In the genomic region with DNA sequence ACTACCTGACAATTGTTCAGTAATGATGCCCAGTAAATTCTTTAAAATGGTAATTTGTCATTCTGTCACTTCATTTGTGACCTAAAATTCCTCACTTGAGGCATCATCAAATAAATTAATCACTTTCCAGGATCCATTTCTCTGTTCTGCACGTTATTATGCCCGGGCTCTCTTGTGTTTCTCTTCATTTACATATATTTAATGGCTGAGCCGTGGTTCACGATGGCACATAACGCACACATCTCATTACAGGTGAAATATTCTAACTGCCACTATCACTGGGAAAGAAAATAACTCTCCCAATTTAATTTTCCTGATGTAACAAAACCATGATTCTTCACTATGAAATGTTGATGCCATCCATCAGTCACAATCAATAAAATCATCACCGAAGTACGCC, we compare ENCODE assay signal across 18 mouse cellular contexts.
DNase-seq lines count a peak whose midpoint lies in the region; ATAC-seq and TF ChIP-seq lines count a peak whose summit lies in the region.
"Had no signal": no experiment of that assay in that cellular context is flagged by ENCODE, and none has a peak within 500 bp of the region (broad histone marks: within the 10 kb centered on the region; RNA-seq: fewer than 3 reads in every experiment).

No protein-coding gene starts in this region.

- H3K9me3 ChIP-seq in forebrain, embryonic 14.5 days (replicated peaks; ENCODE audit: control insufficient read depth, low read length): no peaks in the 10 kb centered on the region
- no peaks in the 10 kb centered on the region for H3K9me3 ChIP-seq in forebrain, postnatal 0 days (ENCODE audit: low read length)
- H3K9me3 ChIP-seq in midbrain, embryonic 13.5 days: no peaks in the 10 kb centered on the region
- H3K9me3 ChIP-seq in midbrain, embryonic 10.5 days (replicated peaks): no peaks in the 10 kb centered on the region
- H3K9me3 ChIP-seq in midbrain, postnatal 0 days (ENCODE audit: low read length): no peaks in the 10 kb centered on the region
- H3K9me3 ChIP-seq: embryonic facial prominence, embryonic 12.5 days; forebrain, embryonic 13.5 days; heart, embryonic 10.5 days; intestine, embryonic 15.5 days had no signal

- H3K9ac ChIP-seq in forebrain, embryonic 14.5 days (ENCODE audit: low read length): no peak overlapping the region
- H3K9ac ChIP-seq in forebrain, postnatal 0 days: no peak overlapping the region
- H3K9ac ChIP-seq in midbrain, embryonic 13.5 days (replicated peaks): no peak overlapping the region
- no peak overlapping the region for H3K9ac ChIP-seq in midbrain, postnatal 0 days (replicated peaks; ENCODE audit: low read length, poor library complexity, severe bottlenecking)
- H3K9ac ChIP-seq: embryonic facial prominence, embryonic 12.5 days; forebrain, embryonic 13.5 days; intestine, embryonic 15.5 days had no signal

- TF ChIP-seq CTCF in forebrain, postnatal 0 days (IDR thresholded peaks at IDR 0.05; ENCODE audit: low read depth): no peak
- TF ChIP-seq CTCF in brain, embryonic 14.5 days (IDR thresholded peaks at IDR 0.05; ENCODE audit: borderline replicate concordance, extremely low read depth, insufficient read depth, insufficient read length): no peak
- 0 out of 2 replicates have a peak, but pooled peaks have one; percentile 11 for TF ChIP-seq CTCF in midbrain, postnatal 0 days (IDR thresholded peaks at IDR 0.05)

- intact Hi-C loops in heart, postnatal 25 days (cut with DNase I): no loop called here

- H3K4me1 ChIP-seq in forebrain, embryonic 14.5 days (ENCODE audit: control insufficient read depth, insufficient read depth, low read length): no peaks in the 10 kb centered on the region
- H3K4me1 ChIP-seq in forebrain, postnatal 0 days (ENCODE audit: insufficient read depth): no peaks in the 10 kb centered on the region
- no peaks in the 10 kb centered on the region for H3K4me1 ChIP-seq in midbrain, embryonic 13.5 days (replicated peaks)
- no peaks in the 10 kb centered on the region for H3K4me1 ChIP-seq in midbrain, embryonic 10.5 days
- H3K4me1 ChIP-seq in midbrain, postnatal 0 days (ENCODE audit: insufficient read depth, low read length): no peaks in the 10 kb centered on the region
- H3K4me1 ChIP-seq: embryonic facial prominence, embryonic 12.5 days; forebrain, embryonic 13.5 days; heart, embryonic 10.5 days; intestine, embryonic 15.5 days had no signal

- 47% methylated on average over 7 of the region's 7 CpGs for WGBS in forebrain, embryonic 14.5 days
- 51% methylated on average over 7 of the region's 7 CpGs for WGBS in forebrain, postnatal 0 days
- WGBS in midbrain, embryonic 13.5 days: 63% methylated on average over 7 of the region's 7 CpGs
- 92% methylated on average over 7 of the region's 7 CpGs for WGBS in midbrain, embryonic 10.5 days
- 48% methylated on average over 7 of the region's 7 CpGs for whole genome bisulfite sequencing in midbrain, postnatal 0 days

- no peak for TF ChIP-seq POLR2A in brain, embryonic 14.5 days (IDR thresholded peaks at IDR 0.05; ENCODE audit: borderline replicate concordance, extremely low read depth, insufficient read depth, insufficient read length, poor library complexity, severe bottlenecking)

- H3K4me3 ChIP-seq in forebrain, embryonic 14.5 days (ENCODE audit: low read depth, low read length): no peak overlapping the region
- no peak overlapping the region for H3K4me3 ChIP-seq in forebrain, postnatal 0 days (ENCODE audit: low read depth, low read length)
- no peak overlapping the region for H3K4me3 ChIP-seq in midbrain, embryonic 13.5 days (replicated peaks)
- no peak overlapping the region for H3K4me3 ChIP-seq in midbrain, embryonic 10.5 days
- H3K4me3 ChIP-seq in midbrain, postnatal 0 days (ENCODE audit: low read depth, low read length): no peak overlapping the region
- H3K4me3 ChIP-seq: embryonic facial prominence, embryonic 12.5 days; forebrain, embryonic 13.5 days; heart, embryonic 10.5 days; intestine, embryonic 15.5 days had no signal

- H3K27me3 ChIP-seq in forebrain, embryonic 14.5 days (replicated peaks; ENCODE audit: control insufficient read depth, insufficient read depth, low read length): no peaks in the 10 kb centered on the region
- no peaks in the 10 kb centered on the region for H3K27me3 ChIP-seq in forebrain, postnatal 0 days (ENCODE audit: insufficient read depth, low read length)
- H3K27me3 ChIP-seq in midbrain, embryonic 13.5 days: no peaks in the 10 kb centered on the region
- H3K27me3 ChIP-seq in midbrain, embryonic 10.5 days (ENCODE audit: low read depth, poor library complexity, severe bottlenecking): no peaks in the 10 kb centered on the region
- no peaks in the 10 kb centered on the region for H3K27me3 ChIP-seq in midbrain, postnatal 0 days (ENCODE audit: insufficient read depth, low read length)
- H3K27me3 ChIP-seq: embryonic facial prominence, embryonic 12.5 days; forebrain, embryonic 13.5 days; intestine, embryonic 15.5 days had no signal

- peak; percentile 4 for DNase-seq in forebrain, embryonic 14.5 days (ENCODE audit: low spot score)
- no peak for DNase-seq in forebrain, postnatal 0 days
- no peak for DNase-seq in midbrain, embryonic 10.5 days (ENCODE audit: low spot score)
- peak; percentile 41 for DNase-seq in brain, embryonic 14.5 days (ENCODE audit: low read depth)
- DNase-seq in midbrain, postnatal 0 days (ENCODE audit: low spot score): no peak
- no peak for DNase-seq in heart, postnatal 4 days
- no peak for DNase-seq in heart, postnatal 25 days (ENCODE audit: low spot score)
- DNase-seq: adrenal gland, postnatal 10 days; cerebellum, adult 11-12 months; cerebellum, adult 9-10 months; cerebellum, postnatal 25 days; heart, adult 18-20 months; heart, postnatal 10 days had no signal

- no peak for ATAC-seq in forebrain, embryonic 14.5 days
- ATAC-seq in forebrain, postnatal 0 days: no peak
- ATAC-seq in midbrain, embryonic 13.5 days: peak; percentile 58; the same call in 1 of the 2 replicates
- no peak for ATAC-seq in midbrain, postnatal 0 days (ENCODE audit: low FRiP score)
- ATAC-seq: forebrain, embryonic 13.5 days; intestine, embryonic 15.5 days had no signal

- no peak overlapping the region for H3K4me2 ChIP-seq in forebrain, embryonic 14.5 days (ENCODE audit: low read length)
- no peak overlapping the region for H3K4me2 ChIP-seq in forebrain, postnatal 0 days (ENCODE audit: low read depth)
- no peak overlapping the region for H3K4me2 ChIP-seq in midbrain, embryonic 13.5 days (replicated peaks)
- H3K4me2 ChIP-seq in midbrain, postnatal 0 days (ENCODE audit: low read depth, low read length, poor library complexity, severe bottlenecking): no peak overlapping the region
- H3K4me2 ChIP-seq: embryonic facial prominence, embryonic 12.5 days; forebrain, embryonic 13.5 days; intestine, embryonic 15.5 days had no signal

- H3K36me3 ChIP-seq in forebrain, embryonic 14.5 days (ENCODE audit: control insufficient read depth, insufficient read depth, low read length): no peaks in the 10 kb centered on the region
- no peaks in the 10 kb centered on the region for H3K36me3 ChIP-seq in forebrain, postnatal 0 days (ENCODE audit: insufficient read depth)
- no peaks in the 10 kb centered on the region for H3K36me3 ChIP-seq in midbrain, embryonic 13.5 days
- H3K36me3 ChIP-seq in midbrain, embryonic 10.5 days: no peaks in the 10 kb centered on the region
- no peaks in the 10 kb centered on the region for H3K36me3 ChIP-seq in midbrain, postnatal 0 days (ENCODE audit: insufficient read depth, low read length)
- H3K36me3 ChIP-seq: embryonic facial prominence, embryonic 12.5 days; heart, embryonic 10.5 days; intestine, embryonic 15.5 days had no signal

- no peak overlapping the region for H3K27ac ChIP-seq in forebrain, embryonic 14.5 days (ENCODE audit: low read depth, low read length)
- H3K27ac ChIP-seq in forebrain, postnatal 0 days (ENCODE audit: low read depth, low read length): no peak overlapping the region
- H3K27ac ChIP-seq in midbrain, embryonic 13.5 days: no peak overlapping the region
- H3K27ac ChIP-seq in midbrain, embryonic 10.5 days (replicated peaks): no peak overlapping the region
- no peak overlapping the region for H3K27ac ChIP-seq in midbrain, postnatal 0 days (ENCODE audit: low read depth, low read length)
- H3K27ac ChIP-seq: embryonic facial prominence, embryonic 12.5 days; forebrain, embryonic 13.5 days; heart, embryonic 10.5 days; intestine, embryonic 15.5 days had no signal

Comparison
In these comparisons a context has a peak if more than half of its experiments do, and no peak if none do; other contexts are left out.
1. DNase-seq: peak in forebrain, embryonic 14.5 days (single experiment) and brain, embryonic 14.5 days (single experiment); none in forebrain, postnatal 0 days (single experiment), midbrain, embryonic 10.5 days (single experiment), midbrain, postnatal 0 days (single experiment), heart, postnatal 4 days (single experiment) and heart, postnatal 25 days (single experiment).